Mouse (Mus musculus) hindbrain, embryonic 10.5 days (tissue): ENCODE results near the gene Frmd7. TPM values are rescaled to one million over a fixed set of nuclear protein-coding genes. Genes with fewer than 3 reads are reported as not detected.

Experiments
- DNase-seq: peaks from one replicate; pipeline ENCODE4 v3.0.0-alpha.2; 2017; ENCODE audit warnings: low spot score
- H3K27ac ChIP-seq: fragments of 300-500 bp; sonication (generic); 2 replicates; pipeline ENCODE4 v1.5.1; 2016; ENCODE audit warnings: mild to moderate bottlenecking, moderate library complexity
- H3K27me3 ChIP-seq: fragments of 300-500 bp; sonication (generic); 2 replicates; pipeline ENCODE4 v1.6.1; 2016; ENCODE audit warnings: mild to moderate bottlenecking; ENCODE audit not compliant: poor library complexity, insufficient read depth, severe bottlenecking
- H3K36me3 ChIP-seq: fragments of 300-500 bp; sonication (generic); 2 replicates; pipeline ENCODE4 v1.6.1; 2016; ENCODE audit warnings: mild to moderate bottlenecking, moderate library complexity
- H3K4me1 ChIP-seq: fragments of 300-500 bp; sonication (generic); replicated peaks from 2 replicates; pipeline ENCODE4 v1.6.1; 2016; ENCODE audit warnings: mild to moderate bottlenecking
- H3K4me3 ChIP-seq: fragments of 300-500 bp; sonication (generic); 2 replicates; pipeline ENCODE4 v1.5.1; 2016; ENCODE audit warnings: mild to moderate bottlenecking, moderate library complexity
- H3K9me3 ChIP-seq: fragments of 300-500 bp; sonication (generic); 2 replicates; pipeline ENCODE4 v1.6.1; 2016; ENCODE audit warnings: mild to moderate bottlenecking, moderate library complexity
- WGBS: fragments of 180-500 bp; shearing (Covaris S2); methylation state at CpG from one replicate; pipeline ENCODE4 v1.1.7; 2016; 5-methylcytosine and 5-hydroxymethylcytosine counted together
- polyA plus RNA-seq: library from polyadenylated mRNA; unstranded; fragments of >200 nt; fragmentation: Nextera tagmentation; extraction: Ambion mirVana; gene quantifications from 2 replicates; pipeline ENCODE4 v1.2.1, GENCODE M21; 2016

Gene Frmd7
- 0.14 and 0.17 TPM in 2 replicates for polyA plus RNA-seq

GRCm38 (mm10) chrX:50942610-50943009, at the start of gene Frmd7:
Gene Frmd7 (minus strand): TSS chrX:50942710.
- DNase-seq: no peak
- WGBS: 79% methylated on average over 14 of the region's 14 CpGs
- Histone ChIP-seq H3K27ac (no peak within 1 kb of the TSS), H3K9me3 (no peaks in the 10 kb centered on the region), H3K4me1 (no peaks in the 10 kb centered on the region), H3K27me3 (peaks cover 4% of the 10 kb centered on the region), H3K36me3 (no peaks in the 10 kb centered on the region), H3K4me3 (no peak within 1 kb of the TSS)

- H3K9me3 ChIP-seq: no peaks in the 10 kb centered on the region
- H3K4me3 ChIP-seq: no peak overlapping the region
- H3K27me3 ChIP-seq: peaks cover 5% of the 10 kb centered on the region; the same call in 1 of the 2 replicates
- H3K4me1 ChIP-seq: no peaks in the 10 kb centered on the region
- WGBS: 96% methylated on average over 5 of the region's 5 CpGs
- no peaks in the 10 kb centered on the region for H3K36me3 ChIP-seq
- H3K27ac ChIP-seq: no peak overlapping the region
- DNase-seq: no peak
Measured at GRCm38 (mm10) chrX:50991324-50991723, 48.8 kb upstream of the Frmd7 start.

- H3K27ac ChIP-seq: no peak overlapping the region
- H3K4me1 ChIP-seq: no peaks in the 10 kb centered on the region
- H3K9me3 ChIP-seq: no peaks in the 10 kb centered on the region
- 90% methylated on average over 6 of the region's 6 CpGs for WGBS
- peaks cover 5% of the 10 kb centered on the region; the same call in 1 of the 2 replicates for H3K27me3 ChIP-seq
- H3K36me3 ChIP-seq: no peaks in the 10 kb centered on the region
- no peak overlapping the region for H3K4me3 ChIP-seq
- no peak for DNase-seq
Measured at GRCm38 (mm10) chrX:50989940-50990339, 47.4 kb upstream of the Frmd7 start.

- DNase-seq: no peak
- H3K27me3 ChIP-seq: peaks cover 5% of the 10 kb centered on the region; the same call in 1 of the 2 replicates
- no peaks in the 10 kb centered on the region for H3K36me3 ChIP-seq
- no peaks in the 10 kb centered on the region for H3K9me3 ChIP-seq
- WGBS: 46% methylated on average over 1 of the region's 1 CpGs
- H3K27ac ChIP-seq: no peak overlapping the region
- no peaks in the 10 kb centered on the region for H3K4me1 ChIP-seq
- no peak overlapping the region for H3K4me3 ChIP-seq
Measured at GRCm38 (mm10) chrX:50988581-50988980, 46.1 kb upstream of the Frmd7 start.

- Histone ChIP-seq H3K4me1 (no peaks in the 10 kb centered on the region), H3K27ac (no peak overlapping the region), H3K9me3 (no peaks in the 10 kb centered on the region), H3K27me3 (0 out of 2 replicates have a peak, but pooled peaks cover 3% of the 10 kb centered on the region), H3K36me3 (no peaks in the 10 kb centered on the region), H3K4me3 (no peak overlapping the region)
- 79% methylated on average over 2 of the region's 2 CpGs for WGBS
- DNase-seq: no peak
Measured at GRCm38 (mm10) chrX:50978428-50978827, 35.9 kb upstream of the Frmd7 start.

GRCm38 (mm10) chrX:50972145-50972544, 29.6 kb upstream of the Frmd7 start:
- no peaks in the 10 kb centered on the region; the same call in 1 of the 2 replicates for H3K27me3 ChIP-seq
- H3K4me3 ChIP-seq: no peak overlapping the region
- no peak overlapping the region for H3K27ac ChIP-seq
- H3K36me3 ChIP-seq: no peaks in the 10 kb centered on the region
- H3K4me1 ChIP-seq: no peaks in the 10 kb centered on the region
- WGBS: 89% methylated on average over 4 of the region's 4 CpGs
- DNase-seq: no peak
- no peaks in the 10 kb centered on the region for H3K9me3 ChIP-seq

GRCm38 (mm10) chrX:50969907-50970306, 27.4 kb upstream of the Frmd7 start:
- no peak for DNase-seq
- Histone ChIP-seq H3K27ac (no peak overlapping the region), H3K9me3 (no peaks in the 10 kb centered on the region), H3K36me3 (no peaks in the 10 kb centered on the region), H3K4me1 (no peaks in the 10 kb centered on the region), H3K4me3 (no peak overlapping the region), H3K27me3 (no peaks in the 10 kb centered on the region; the same call in 1 of the 2 replicates)
- 82% methylated on average over 5 of the region's 5 CpGs for WGBS

GRCm38 (mm10) chrX:50968157-50968932, 25.8 kb upstream of the Frmd7 start:
- 72% methylated on average over 10 of the region's 10 CpGs for WGBS
- Histone ChIP-seq H3K9me3 (no peaks in the 10 kb centered on the region), H3K4me1 (no peaks in the 10 kb centered on the region), H3K27ac (no peak overlapping the region), H3K27me3 (no peaks in the 10 kb centered on the region; the same call in 1 of the 2 replicates), H3K4me3 (no peak overlapping the region), H3K36me3 (no peaks in the 10 kb centered on the region)
- DNase-seq: no peak

GRCm38 (mm10) chrX:50965157-50965556, 22.6 kb upstream of the Frmd7 start:
- WGBS: 75% methylated on average over 3 of the region's 3 CpGs
- Histone ChIP-seq H3K27ac (no peak overlapping the region), H3K4me3 (no peak overlapping the region), H3K4me1 (no peaks in the 10 kb centered on the region), H3K36me3 (no peaks in the 10 kb centered on the region), H3K9me3 (no peaks in the 10 kb centered on the region), H3K27me3 (no peaks in the 10 kb centered on the region; the same call in 1 of the 2 replicates)
- DNase-seq: no peak

- Histone ChIP-seq H3K4me1 (no peaks in the 10 kb centered on the region), H3K27me3 (no peaks in the 10 kb centered on the region), H3K9me3 (no peaks in the 10 kb centered on the region), H3K27ac (no peak overlapping the region), H3K4me3 (no peak overlapping the region), H3K36me3 (no peaks in the 10 kb centered on the region)
- 74% methylated on average over 6 of the region's 6 CpGs for WGBS
- DNase-seq: no peak
Measured at GRCm38 (mm10) chrX:50962955-50963354, 20.4 kb upstream of the Frmd7 start.

- Histone ChIP-seq H3K27ac (no peak overlapping the region), H3K36me3 (no peaks in the 10 kb centered on the region), H3K27me3 (0 out of 2 replicates have a peak, but pooled peaks cover 4% of the 10 kb centered on the region), H3K4me1 (no peaks in the 10 kb centered on the region), H3K4me3 (no peak overlapping the region), H3K9me3 (no peaks in the 10 kb centered on the region)
- WGBS: 66% methylated on average over 2 of the region's 2 CpGs
- DNase-seq: no peak
Measured at GRCm38 (mm10) chrX:50948633-50949032, 6.1 kb upstream of the Frmd7 start.

GRCm38 (mm10) chrX:50948116-50948515, 5.6 kb upstream of the Frmd7 start:
- Histone ChIP-seq H3K4me3 (no peak overlapping the region), H3K27ac (no peak overlapping the region), H3K27me3 (0 out of 2 replicates have a peak, but pooled peaks cover 4% of the 10 kb centered on the region), H3K36me3 (no peaks in the 10 kb centered on the region), H3K9me3 (no peaks in the 10 kb centered on the region), H3K4me1 (no peaks in the 10 kb centered on the region)
- 78% methylated on average over 4 of the region's 4 CpGs for WGBS
- no peak for DNase-seq

- H3K27ac ChIP-seq: no peak overlapping the region
- H3K9me3 ChIP-seq: no peaks in the 10 kb centered on the region
- peaks cover 11% of the 10 kb centered on the region for H3K27me3 ChIP-seq
- no peaks in the 10 kb centered on the region for H3K36me3 ChIP-seq
- no peak for DNase-seq
- H3K4me3 ChIP-seq: no peak overlapping the region
- 92% methylated on average over 3 of the region's 3 CpGs for WGBS
- peaks cover 15% of the 10 kb centered on the region for H3K4me1 ChIP-seq
Measured at GRCm38 (mm10) chrX:50937117-50937516, 5.4 kb downstream of the Frmd7 start.
